Mouse (Mus musculus): Measurements from ENCODE around the gene Inpp5f. TPM values are rescaled to one million over a fixed set of nuclear protein-coding genes. Genes with fewer than 3 reads are reported as not detected.
"Not testable (repeated sequence)": the region's sequence is repeated elsewhere in the genome, so short reads cannot be mapped to it uniquely, and the experiment has no call there.

The Inpp5f gene
- polyA plus RNA-seq, 1 experiment from 2014 or later: 115 TPM

- no peak for ATAC-seq (ENCODE audit: low FRiP score)
- Histone ChIP-seq H3K4me3 (ENCODE audit: low read depth, low read length) (no peak overlapping the region), H3K27ac (ENCODE audit: low read depth, low read length) (no peak overlapping the region)
Measured at GRCm38 (mm10) chr7:128692163-128692562, 81.0 kb downstream of the Inpp5f start.

GRCm38 (mm10) chr7:128694848-128695247 is 83.7 kb downstream of the Inpp5f start:
- peaks cover 8% of the 10 kb centered on the region for H3K4me1 ChIP-seq (ENCODE audit: control insufficient read depth, insufficient read depth, low read length)
- no peak overlapping the region for H3K9ac ChIP-seq (ENCODE audit: low read length)
- H3K36me3 ChIP-seq (ENCODE audit: control insufficient read depth, insufficient read depth, low read length): peaks cover 12% of the 10 kb centered on the region
- no peaks in the 10 kb centered on the region for H3K9me3 ChIP-seq (ENCODE audit: control insufficient read depth, low read length)
- DNase-seq (ENCODE audit: low spot score, missing footprints) (no peak), ATAC-seq (ENCODE audit: low FRiP score) (no peak)
- no peaks in the 10 kb centered on the region for H3K27me3 ChIP-seq (ENCODE audit: control insufficient read depth, insufficient read depth, low read length)
- H3K4me2 ChIP-seq: no peak overlapping the region
- WGBS: 92% methylated on average over 10 of the region's 10 CpGs
- no peak overlapping the region for H3K27ac ChIP-seq (ENCODE audit: low read depth, low read length)
- H3K4me3 ChIP-seq (ENCODE audit: low read depth, low read length): no peak overlapping the region

More at GRCm38 (mm10) chr7:128692163-128692562, 81.0 kb downstream of the Inpp5f start:
- H3K4me1 ChIP-seq (ENCODE audit: control insufficient read depth, insufficient read depth, low read length): peaks cover 8% of the 10 kb centered on the region
- no peak overlapping the region for H3K9ac ChIP-seq (ENCODE audit: low read length)
- peaks cover 5% of the 10 kb centered on the region for H3K9me3 ChIP-seq (ENCODE audit: control insufficient read depth, low read length)
- H3K36me3 ChIP-seq (ENCODE audit: control insufficient read depth, insufficient read depth, low read length): peaks cover 10% of the 10 kb centered on the region
- H3K27me3 ChIP-seq (ENCODE audit: control insufficient read depth, insufficient read depth, low read length): no peaks in the 10 kb centered on the region
- WGBS: 94% methylated on average over 7 of the region's 7 CpGs
- DNase-seq (ENCODE audit: low spot score, missing footprints): no peak
- H3K4me2 ChIP-seq: no peak overlapping the region

GRCm38 (mm10) chr7:128699959-128700358 is 88.8 kb downstream of the Inpp5f start:
- H3K9me3 ChIP-seq (ENCODE audit: control insufficient read depth, low read length); H3K4me3 ChIP-seq (ENCODE audit: low read depth, low read length); H3K27me3 ChIP-seq (ENCODE audit: control insufficient read depth, insufficient read depth, low read length); H3K9ac ChIP-seq (ENCODE audit: low read length); H3K27ac ChIP-seq (ENCODE audit: low read depth, low read length); H3K4me2 ChIP-seq; H3K4me1 ChIP-seq (ENCODE audit: control insufficient read depth, insufficient read depth, low read length); ATAC-seq (ENCODE audit: low FRiP score); DNase-seq (ENCODE audit: low spot score, missing footprints): not testable (repeated sequence)
- 93% methylated on average over 6 of the region's 6 CpGs for WGBS
- H3K36me3 ChIP-seq (ENCODE audit: control insufficient read depth, insufficient read depth, low read length): peaks cover 33% of the 10 kb centered on the region

- Histone ChIP-seq H3K27ac (ENCODE audit: low read depth, low read length) (no peak overlapping the region), H3K9ac (ENCODE audit: low read length) (no peak overlapping the region), H3K4me1 (ENCODE audit: control insufficient read depth, insufficient read depth, low read length) (no peaks in the 10 kb centered on the region), H3K27me3 (ENCODE audit: control insufficient read depth, insufficient read depth, low read length) (no peaks in the 10 kb centered on the region), H3K36me3 (ENCODE audit: control insufficient read depth, insufficient read depth, low read length) (peaks cover 34% of the 10 kb centered on the region), H3K4me2 (no peak overlapping the region), H3K9me3 (ENCODE audit: control insufficient read depth, low read length) (no peaks in the 10 kb centered on the region), H3K4me3 (ENCODE audit: low read depth, low read length) (no peak overlapping the region)
- ATAC-seq (ENCODE audit: low FRiP score) (peak; percentile 78), DNase-seq (ENCODE audit: low spot score, missing footprints) (peak; percentile 94)
- 32% methylated on average over 4 of the region's 4 CpGs for WGBS
Measured at GRCm38 (mm10) chr7:128705735-128706134, 94.6 kb downstream of the Inpp5f start.

- Histone ChIP-seq H3K27me3 (ENCODE audit: control insufficient read depth, insufficient read depth, low read length) (no peaks in the 10 kb centered on the region), H3K27ac (ENCODE audit: low read depth, low read length) (no peak overlapping the region), H3K4me2 (no peak overlapping the region), H3K4me3 (ENCODE audit: low read depth, low read length) (no peak overlapping the region), H3K36me3 (ENCODE audit: control insufficient read depth, insufficient read depth, low read length) (peaks cover 12% of the 10 kb centered on the region), H3K4me1 (ENCODE audit: control insufficient read depth, insufficient read depth, low read length) (no peaks in the 10 kb centered on the region), H3K9me3 (ENCODE audit: control insufficient read depth, low read length) (no peaks in the 10 kb centered on the region), H3K9ac (ENCODE audit: low read length) (no peak overlapping the region)
- ATAC-seq (ENCODE audit: low FRiP score) (no peak), DNase-seq (ENCODE audit: low spot score, missing footprints) (no peak)
- 76% methylated on average over 4 of the region's 4 CpGs for WGBS
Measured at GRCm38 (mm10) chr7:128717991-128718390, 106.9 kb downstream of the Inpp5f start.

GRCm38 (mm10) chr7:128724761-128725160 is 113.6 kb downstream of the Inpp5f start:
- Histone ChIP-seq H3K27ac (ENCODE audit: low read depth, low read length) (no peak overlapping the region), H3K36me3 (ENCODE audit: control insufficient read depth, insufficient read depth, low read length) (no peaks in the 10 kb centered on the region; the same call in 1 of the 2 replicates), H3K9ac (ENCODE audit: low read length) (no peak overlapping the region), H3K9me3 (ENCODE audit: control insufficient read depth, low read length) (no peaks in the 10 kb centered on the region), H3K4me2 (no peak overlapping the region), H3K4me1 (ENCODE audit: control insufficient read depth, insufficient read depth, low read length) (peaks cover 5% of the 10 kb centered on the region; the same call in 1 of the 2 replicates), H3K27me3 (ENCODE audit: control insufficient read depth, insufficient read depth, low read length) (no peaks in the 10 kb centered on the region), H3K4me3 (ENCODE audit: low read depth, low read length) (no peak overlapping the region)
- 56% methylated on average over 4 of the region's 4 CpGs for WGBS
- ATAC-seq (ENCODE audit: low FRiP score): peak; percentile 62
- peak; percentile 89 for DNase-seq (ENCODE audit: low spot score, missing footprints)

GRCm38 (mm10) chr7:128725189-128725588 is 114.1 kb downstream of the Inpp5f start:
- H3K9ac ChIP-seq (ENCODE audit: low read length): no peak overlapping the region
- no peaks in the 10 kb centered on the region; the same call in 1 of the 2 replicates for H3K36me3 ChIP-seq (ENCODE audit: control insufficient read depth, insufficient read depth, low read length)
- no peak overlapping the region for H3K27ac ChIP-seq (ENCODE audit: low read depth, low read length)
- no peak overlapping the region for H3K4me2 ChIP-seq
- no peaks in the 10 kb centered on the region for H3K27me3 ChIP-seq (ENCODE audit: control insufficient read depth, insufficient read depth, low read length)
- ATAC-seq (ENCODE audit: low FRiP score) (no peak), DNase-seq (ENCODE audit: low spot score, missing footprints) (no peak)
- WGBS: 88% methylated on average over 9 of the region's 9 CpGs
- H3K9me3 ChIP-seq (ENCODE audit: control insufficient read depth, low read length): no peaks in the 10 kb centered on the region
- no peak overlapping the region for H3K4me3 ChIP-seq (ENCODE audit: low read depth, low read length)
- H3K4me1 ChIP-seq (ENCODE audit: control insufficient read depth, insufficient read depth, low read length): peaks cover 5% of the 10 kb centered on the region; the same call in 1 of the 2 replicates

GRCm38 (mm10) chr7:128726999-128727398 is 115.9 kb downstream of the Inpp5f start:
- H3K9me3 ChIP-seq (ENCODE audit: control insufficient read depth, low read length): no peaks in the 10 kb centered on the region
- no peak overlapping the region for H3K27ac ChIP-seq (ENCODE audit: low read depth, low read length)
- H3K27me3 ChIP-seq (ENCODE audit: control insufficient read depth, insufficient read depth, low read length): no peaks in the 10 kb centered on the region
- H3K9ac ChIP-seq (ENCODE audit: low read length): no peak overlapping the region
- DNase-seq (ENCODE audit: low spot score, missing footprints) (no peak), ATAC-seq (ENCODE audit: low FRiP score) (no peak)
- no peak overlapping the region for H3K4me2 ChIP-seq
- H3K4me1 ChIP-seq (ENCODE audit: control insufficient read depth, insufficient read depth, low read length): peaks cover 5% of the 10 kb centered on the region; the same call in 1 of the 2 replicates
- no peaks in the 10 kb centered on the region for H3K36me3 ChIP-seq (ENCODE audit: control insufficient read depth, insufficient read depth, low read length)
- no peak overlapping the region for H3K4me3 ChIP-seq (ENCODE audit: low read depth, low read length)
- 43% methylated on average over 10 of the region's 10 CpGs for WGBS

GRCm38 (mm10) chr7:128727701-128728100 is 116.6 kb downstream of the Inpp5f start:
- H3K27me3 ChIP-seq (ENCODE audit: control insufficient read depth, insufficient read depth, low read length): no peaks in the 10 kb centered on the region
- no peak overlapping the region for H3K4me3 ChIP-seq (ENCODE audit: low read depth, low read length)
- H3K27ac ChIP-seq (ENCODE audit: low read depth, low read length): no peak overlapping the region
- no peaks in the 10 kb centered on the region for H3K9me3 ChIP-seq (ENCODE audit: control insufficient read depth, low read length)
- no peak overlapping the region for H3K4me2 ChIP-seq
- 19% methylated on average over 5 of the region's 5 CpGs for WGBS
- peaks cover 5% of the 10 kb centered on the region; the same call in 1 of the 2 replicates for H3K4me1 ChIP-seq (ENCODE audit: control insufficient read depth, insufficient read depth, low read length)
- no peaks in the 10 kb centered on the region for H3K36me3 ChIP-seq (ENCODE audit: control insufficient read depth, insufficient read depth, low read length)
- DNase-seq (ENCODE audit: low spot score, missing footprints): no peak
- ATAC-seq (ENCODE audit: low FRiP score): no peak
- no peak overlapping the region for H3K9ac ChIP-seq (ENCODE audit: low read length)
